Mouse (Mus musculus): ENCODE measurements around the gene Ahcyl1.
"Not testable (repeated sequence)": the region's sequence is repeated elsewhere in the genome, so short reads cannot be mapped to it uniquely, and the experiment has no call there.

Ahcyl1 gene

GRCm38 (mm10) chr3:107655491-107655890, 40.9 kb downstream of the Ahcyl1 start:
- DNase-seq (ENCODE audit: low spot score in 2 of 2), result no peak

GRCm38 (mm10) chr3:107654861-107655260, 41.5 kb downstream of the Ahcyl1 start:
- no peak for DNase-seq (ENCODE audit: low spot score in 2 of 2)

- no peak for DNase-seq (ENCODE audit: low spot score in 2 of 2)
These were observed 43.4 kb downstream of the Ahcyl1 start for GRCm38 (mm10) chr3:107652968-107653367.

GRCm38 (mm10) chr3:107650276-107650675, 46.1 kb downstream of the Ahcyl1 start:
- DNase-seq (ENCODE audit: low spot score in 2 of 2), result not testable (repeated sequence)

DNA sequence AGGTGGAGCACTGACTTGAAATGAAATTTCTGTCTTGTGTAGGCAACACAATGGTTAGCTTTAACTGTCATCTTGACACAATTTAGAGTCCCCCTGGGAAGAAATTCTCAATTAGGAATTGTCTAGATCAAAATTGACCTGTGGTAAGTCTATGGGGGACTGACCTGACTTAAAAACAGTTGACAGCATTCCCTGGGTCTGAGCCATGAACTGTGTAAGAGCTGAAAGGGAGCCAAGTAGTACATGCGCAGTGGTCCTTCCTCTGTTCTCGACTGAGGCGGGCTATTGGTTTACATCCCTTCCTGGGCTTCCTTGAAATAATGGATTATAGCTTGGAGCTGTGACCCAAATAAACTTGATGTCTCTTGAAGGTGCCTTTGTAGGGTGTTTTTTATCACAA, 49.4 kb downstream of the Ahcyl1 start:
- no peak for DNase-seq (ENCODE audit: low spot score in 2 of 2)

GRCm38 (mm10) chr3:107637606-107638172, 58.7 kb downstream of the Ahcyl1 start:
- no peak for DNase-seq (ENCODE audit: low spot score in 2 of 2)

- DNase-seq (ENCODE audit: low spot score in 2 of 2), result no peak
These were observed 60.1 kb downstream of the Ahcyl1 start for GRCm38 (mm10) chr3:107636236-107636635.

DNA sequence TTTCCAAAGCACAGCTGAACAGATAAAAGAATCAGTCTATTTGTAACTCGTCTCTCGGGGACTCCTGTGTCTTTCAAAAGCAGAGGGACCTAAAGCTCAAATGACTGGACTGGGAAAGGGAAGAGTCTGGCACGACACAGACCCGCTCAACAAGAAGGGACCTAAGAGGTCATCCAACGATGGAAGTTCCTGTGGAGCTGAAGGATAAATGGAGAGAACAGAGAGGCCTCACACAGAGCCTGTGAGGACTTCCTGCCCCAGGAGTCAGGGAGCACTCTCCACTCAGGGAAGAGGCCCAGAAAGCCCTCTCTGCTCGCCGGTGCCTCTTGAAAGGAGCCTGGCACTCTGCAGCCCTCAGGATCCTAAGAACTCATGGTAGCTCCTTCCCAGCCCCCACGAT, 60.5 kb downstream of the Ahcyl1 start:
- DNase-seq (ENCODE audit: low spot score in 2 of 2), result no peak

DNA sequence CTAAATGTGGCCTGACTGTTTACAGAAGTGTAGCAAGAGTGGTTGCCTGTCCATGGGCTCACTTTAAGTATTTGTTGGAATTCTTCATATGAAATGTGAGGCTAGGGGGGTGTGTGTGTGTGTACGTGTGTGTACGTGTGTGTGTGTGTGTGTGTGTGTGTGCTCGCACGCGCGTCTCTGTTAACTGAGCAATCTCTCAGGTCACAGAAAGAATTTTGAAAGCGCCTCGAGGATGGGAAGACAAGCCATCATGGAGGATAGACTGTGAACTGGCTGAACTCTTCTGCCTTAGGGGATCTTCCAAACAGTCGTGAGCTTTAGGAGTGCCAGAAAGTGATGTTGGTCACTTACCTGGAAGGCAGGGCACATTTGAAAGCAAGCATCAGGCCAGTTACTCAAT, 62.5 kb downstream of the Ahcyl1 start:
- no peak for DNase-seq (ENCODE audit: low spot score in 2 of 2)

DNA sequence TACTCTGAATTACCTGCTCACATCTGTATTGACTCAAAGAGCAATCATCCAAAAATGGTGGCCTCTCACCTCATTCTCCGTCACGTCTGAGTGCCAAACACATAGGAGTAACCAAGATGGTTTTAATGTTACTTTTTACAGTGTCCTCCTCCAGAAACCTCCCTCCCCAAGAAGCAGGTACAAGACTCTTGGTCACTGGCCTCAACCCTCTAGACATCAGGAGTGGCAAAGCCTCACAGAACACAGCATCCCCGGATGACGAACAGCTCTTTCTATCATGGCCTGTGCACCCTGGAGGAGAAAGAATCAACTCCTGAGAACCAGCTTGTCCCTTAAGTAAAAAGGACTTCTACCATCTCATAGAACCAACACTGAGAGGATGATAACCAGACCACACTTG, 63.6 kb downstream of the Ahcyl1 start:
- DNase-seq (ENCODE audit: low spot score in 2 of 2), result no peak

DNA sequence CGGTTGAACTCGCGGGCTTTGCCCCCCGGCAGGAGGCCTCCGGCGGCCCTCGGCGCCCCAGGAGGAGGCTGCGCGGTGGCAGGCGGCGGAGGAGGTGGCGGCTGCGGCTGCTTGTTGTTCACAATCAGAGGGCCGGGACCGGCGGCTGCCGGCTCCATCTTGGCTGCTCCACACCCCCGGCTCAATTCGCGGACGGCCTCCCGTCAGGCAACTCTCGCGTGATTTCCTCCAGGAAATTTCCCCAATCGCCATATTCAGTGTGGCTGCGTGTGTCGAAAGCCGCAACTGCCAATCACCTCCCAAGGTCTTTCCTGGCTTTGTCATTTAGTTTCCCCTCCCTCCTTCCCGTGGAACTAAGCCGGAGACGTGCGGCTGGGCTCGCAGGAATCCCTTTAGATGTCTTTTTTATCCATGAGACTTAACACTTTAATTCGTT, 64.8 kb downstream of the Ahcyl1 start, which contains the start of gene Strip1:
Gene Strip1, minus strand, starts transcription at position 172 of the 436 bp plus-strand sequence.
- peak; percentile 86 to 92 for DNase-seq (ENCODE audit: low spot score in 2 of 2)

DNA sequence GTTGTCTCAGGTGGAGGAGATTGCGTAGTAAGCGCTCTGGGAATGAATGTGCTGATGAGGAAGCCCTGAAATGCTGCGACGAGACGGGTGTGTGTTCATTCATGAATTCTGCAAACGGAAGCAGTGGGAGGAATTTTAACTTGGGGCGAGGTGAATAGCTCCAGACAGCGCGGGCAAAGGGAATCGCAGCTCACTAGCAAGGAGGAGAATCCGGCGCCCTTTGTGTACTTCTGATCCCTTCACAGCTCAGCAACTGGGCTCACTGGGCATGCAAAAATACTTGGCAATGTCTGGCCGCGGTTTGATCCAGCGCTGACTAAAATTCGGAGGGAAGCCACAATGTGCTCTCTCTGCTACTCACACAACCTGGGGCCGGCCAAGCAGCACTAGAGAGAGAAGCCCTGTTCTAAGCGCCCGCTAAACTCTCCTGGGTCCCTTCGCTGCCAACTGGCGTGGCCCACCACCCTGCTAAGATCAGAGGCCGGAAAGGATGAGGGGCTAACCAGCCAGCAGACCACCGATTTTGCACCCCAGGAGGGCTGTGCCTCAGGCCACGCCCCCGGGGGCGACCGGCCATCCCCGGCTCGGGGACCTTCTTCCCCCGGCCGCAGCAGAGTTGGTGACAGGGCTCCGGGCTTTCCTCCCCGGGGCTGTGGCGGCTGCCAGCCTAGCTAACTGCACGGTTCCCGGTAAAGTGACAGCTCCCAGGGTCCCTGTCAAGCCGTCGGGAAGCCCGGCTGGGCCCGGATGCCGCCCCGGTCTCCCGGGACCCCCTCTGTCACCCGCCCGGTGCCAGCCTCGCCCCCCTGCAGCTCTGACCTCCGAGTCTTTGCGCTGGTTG, 65.5 kb downstream of the Ahcyl1 start, which contains the start of gene Gm10961:
Gene Gm10961, plus strand, starts transcription at position 641 of the 841 bp plus-strand sequence.
- DNase-seq (ENCODE audit: low spot score in 2 of 2), result peak; percentile 17 to 44

- DNase-seq (ENCODE audit: low spot score in 2 of 2), result no peak
These were observed 66.9 kb downstream of the Ahcyl1 start for GRCm38 (mm10) chr3:107629411-107629810.

DNA sequence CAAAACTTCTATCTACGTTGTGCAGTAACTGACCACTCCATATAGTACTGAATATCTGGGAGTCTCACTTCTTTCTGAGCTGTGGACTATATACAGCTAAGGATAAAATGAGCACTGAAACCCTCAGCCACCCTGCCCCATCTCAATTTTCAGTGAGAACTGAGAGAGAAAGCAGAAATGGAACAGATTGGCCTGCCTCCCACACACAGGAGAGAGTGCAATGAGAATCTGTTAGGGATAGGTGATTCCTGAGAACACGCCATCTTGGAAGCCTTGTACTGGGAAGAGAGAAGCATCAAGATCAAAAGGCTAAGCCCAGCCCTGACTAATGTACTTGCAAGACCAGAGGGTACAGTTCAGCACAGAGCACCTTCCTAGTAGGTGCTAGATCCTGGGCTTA, 67.8 kb downstream of the Ahcyl1 start:
- no peak for DNase-seq (ENCODE audit: low spot score in 2 of 2)

- DNase-seq (ENCODE audit: low spot score in 2 of 2), result no peak
These were observed 68.7 kb downstream of the Ahcyl1 start for GRCm38 (mm10) chr3:107627641-107628040.

GRCm38 (mm10) chr3:107626751-107627150, 69.6 kb downstream of the Ahcyl1 start:
- no peak for DNase-seq (ENCODE audit: low spot score in 2 of 2)

- no peak for DNase-seq (ENCODE audit: low spot score in 2 of 2)
These were observed 70.8 kb downstream of the Ahcyl1 start for GRCm38 (mm10) chr3:107625536-107625935.

DNA sequence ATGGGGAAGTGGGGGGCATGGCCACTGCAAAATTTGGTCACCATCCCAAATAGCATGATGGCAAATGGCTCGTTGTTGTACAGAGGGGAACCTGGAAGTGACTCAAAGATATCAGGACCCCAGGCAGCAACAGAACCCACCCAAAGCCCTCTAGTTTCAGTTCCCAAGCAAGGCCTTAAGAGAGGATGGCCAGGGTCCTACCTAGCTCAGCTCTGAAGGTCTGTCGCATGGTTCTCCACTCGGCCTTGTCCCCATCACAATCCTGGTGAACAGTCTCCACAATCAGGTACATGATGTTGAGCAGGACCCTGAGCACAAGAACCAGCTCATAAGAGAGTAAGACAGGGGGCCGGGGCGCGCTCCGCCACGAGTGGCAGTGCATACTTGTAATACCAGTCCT, 71.9 kb downstream of the Ahcyl1 start:
- no peak for DNase-seq (ENCODE audit: low spot score in 2 of 2)

GRCm38 (mm10) chr3:107622537-107622936, 73.8 kb downstream of the Ahcyl1 start:
- DNase-seq (ENCODE audit: low spot score in 2 of 2), result no peak

- no peak for DNase-seq (ENCODE audit: low spot score in 2 of 2)
These were observed 74.9 kb downstream of the Ahcyl1 start for GRCm38 (mm10) chr3:107621286-107622075.

GRCm38 (mm10) chr3:107619911-107620310, 76.4 kb downstream of the Ahcyl1 start:
- DNase-seq (ENCODE audit: low spot score in 2 of 2), result no peak

DNA sequence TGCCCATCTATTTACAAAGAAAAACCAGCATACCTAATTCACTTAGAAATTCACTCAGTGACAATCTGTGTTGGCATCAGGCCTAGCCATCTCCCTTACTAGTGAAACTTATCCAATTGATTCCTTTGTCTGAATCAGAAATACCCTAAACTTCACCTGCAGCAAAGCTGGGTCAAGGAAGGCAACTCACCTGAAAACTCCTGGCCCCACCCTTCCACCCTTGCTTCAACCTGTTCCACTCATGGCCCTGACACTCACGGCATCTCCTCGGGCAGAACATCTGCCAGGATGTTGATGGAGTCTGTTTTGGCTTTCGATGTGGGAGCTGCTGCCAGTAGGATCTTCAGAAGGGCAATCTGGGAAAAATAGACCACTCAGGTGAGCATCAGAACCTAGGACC, 78.6 kb downstream of the Ahcyl1 start:
- DNase-seq (ENCODE audit: low spot score in 2 of 2), result no peak
